Mouse (Mus musculus): ENCODE results near the gene Ppp1r13b.
"Not testable (repeated sequence)": the region's sequence is repeated elsewhere in the genome, so short reads cannot be mapped to it uniquely, and the experiment has no call there.

The Ppp1r13b gene

GRCm38 (mm10) chr12:111907970-111908681, at the start of gene Ppp1r13b:
Gene Ppp1r13b (minus strand): TSS chr12:111908110.
- DNase-seq (ENCODE audit: low spot score in 2 of 2) = peak; percentile 85 to 86

- no peak for DNase-seq (ENCODE audit: low spot score in 2 of 2)
These were observed 48.3 kb upstream of the Ppp1r13b start for GRCm38 (mm10) chr12:111956173-111956572.

GRCm38 (mm10) chr12:111951701-111952100, 43.8 kb upstream of the Ppp1r13b start:
- no peak for DNase-seq (ENCODE audit: low spot score in 2 of 2)

- no peak for DNase-seq (ENCODE audit: low spot score in 2 of 2)
These were observed 42.6 kb upstream of the Ppp1r13b start for GRCm38 (mm10) chr12:111950486-111950885.

GRCm38 (mm10) chr12:111946716-111947115, 38.8 kb upstream of the Ppp1r13b start:
- DNase-seq (ENCODE audit: low spot score in 2 of 2) = peak in 1 of 2 experiments; percentile 40

GRCm38 (mm10) chr12:111945765-111946655, 38.1 kb upstream of the Ppp1r13b start:
- not testable (repeated sequence) for DNase-seq (ENCODE audit: low spot score in 2 of 2)

GRCm38 (mm10) chr12:111945115-111945514, 37.2 kb upstream of the Ppp1r13b start:
- no peak for DNase-seq (ENCODE audit: low spot score in 2 of 2)

GRCm38 (mm10) chr12:111944065-111944987, 36.4 kb upstream of the Ppp1r13b start:
- DNase-seq (ENCODE audit: low spot score in 2 of 2) = not testable (repeated sequence)

- no peak for DNase-seq (ENCODE audit: low spot score in 2 of 2)
These were observed 35.6 kb upstream of the Ppp1r13b start for GRCm38 (mm10) chr12:111943421-111944064.

GRCm38 (mm10) chr12:111938623-111939177, 30.8 kb upstream of the Ppp1r13b start:
- no peak for DNase-seq (ENCODE audit: low spot score in 2 of 2)

GRCm38 (mm10) chr12:111936706-111937550, 29.0 kb upstream of the Ppp1r13b start:
- DNase-seq (ENCODE audit: low spot score in 2 of 2) = peak; percentile 51 to 54

GRCm38 (mm10) chr12:111933971-111934370, 26.1 kb upstream of the Ppp1r13b start:
- no peak for DNase-seq (ENCODE audit: low spot score in 2 of 2)

GRCm38 (mm10) chr12:111933032-111933704, 25.3 kb upstream of the Ppp1r13b start:
- no peak for DNase-seq (ENCODE audit: low spot score in 2 of 2)

GRCm38 (mm10) chr12:111932513-111932912, 24.6 kb upstream of the Ppp1r13b start:
- no peak for DNase-seq (ENCODE audit: low spot score in 2 of 2)

GRCm38 (mm10) chr12:111931411-111932025, 23.6 kb upstream of the Ppp1r13b start:
- DNase-seq (ENCODE audit: low spot score in 2 of 2) = no peak

- DNase-seq (ENCODE audit: low spot score in 2 of 2) = no peak
These were observed 20.6 kb upstream of the Ppp1r13b start for GRCm38 (mm10) chr12:111928411-111928966.

- no peak for DNase-seq (ENCODE audit: low spot score in 2 of 2)
These were observed 19.4 kb upstream of the Ppp1r13b start for GRCm38 (mm10) chr12:111927338-111927737.

- DNase-seq (ENCODE audit: low spot score in 2 of 2) = no peak
These were observed 15.2 kb upstream of the Ppp1r13b start for GRCm38 (mm10) chr12:111923117-111923516.

Measured in urinary bladder, adult 18-20 months (tissue).